Mouse (Mus musculus) E14TG2a.4 (cell line): ENCODE data around the gene Cdkl4.

Experiments
- H3K27me3 ChIP-seq: 2 replicates; pipeline ENCODE4 v1.6.1; 2014; ENCODE audit warnings: low read length, control low read depth; ENCODE audit not compliant: insufficient read depth
- H3K36me3 ChIP-seq: 2 replicates; pipeline ENCODE4 v1.6.1; 2014; ENCODE audit warnings: low read length, control low read depth; ENCODE audit not compliant: insufficient read depth
- H3K4me1 ChIP-seq: replicated peaks from 2 replicates; pipeline ENCODE4 v1.6.1; 2014; ENCODE audit warnings: low read depth, low read length, control low read depth
- H3K4me3 ChIP-seq: replicated peaks from 2 replicates; pipeline ENCODE4 v1.5.1; 2014; ENCODE audit warnings: mild to moderate bottlenecking, low read length
- H3K9me3 ChIP-seq: 2 replicates; pipeline ENCODE4 v1.6.1; 2014; ENCODE audit warnings: low read length, control low read depth
- CTCF ChIP-seq: conservative IDR thresholded peaks from 2 replicates; pipeline ENCODE4 v1.5.1; 2014; ENCODE audit warnings: low read length
- NANOG ChIP-seq: IDR thresholded peaks from 2 replicates; pipeline ENCODE4 v1.6.1; 2014; ENCODE audit warnings: borderline replicate concordance, low read length, mixed read lengths
- POU5F1 ChIP-seq: IDR thresholded peaks from 2 replicates; pipeline ENCODE4 v1.6.1; 2014; ENCODE audit warnings: low read length, borderline replicate concordance

Cdkl4 gene

GRCm38 (mm10) chr17:80577639-80578038 is at the start of gene Cdkl4:
TSS of gene Cdkl4 (minus strand) at chr17:80577813.
- peak within 1 kb of the TSS; percentile 71 for H3K4me3 ChIP-seq
- H3K4me1 ChIP-seq, result peaks cover 35% of the 10 kb centered on the region
- H3K27me3 ChIP-seq, result peaks cover 8% of the 10 kb centered on the region
- peaks cover 26% of the 10 kb centered on the region for H3K36me3 ChIP-seq
- no peak for TF ChIP-seq CTCF
- TF ChIP-seq NANOG, result no peak
- no peak for TF ChIP-seq POU5F1
- H3K9me3 ChIP-seq, result no peaks in the 10 kb centered on the region

- H3K27me3 ChIP-seq, result no peaks in the 10 kb centered on the region
- no peak overlapping the region for H3K4me3 ChIP-seq
- H3K36me3 ChIP-seq, result peaks cover 26% of the 10 kb centered on the region; the same call in 1 of the 2 replicates
- TF ChIP-seq CTCF, result no peak
- no peak for TF ChIP-seq NANOG
- no peak for TF ChIP-seq POU5F1
- no peaks in the 10 kb centered on the region for H3K9me3 ChIP-seq
- peaks cover 20% of the 10 kb centered on the region for H3K4me1 ChIP-seq
Measured at GRCm38 (mm10) chr17:80624979-80625378, 47.4 kb upstream of the Cdkl4 start.

- Histone ChIP-seq H3K36me3 (peaks cover 41% of the 10 kb centered on the region), H3K4me3 (no peak overlapping the region), H3K27me3 (no peaks in the 10 kb centered on the region), H3K4me1 (peaks cover 29% of the 10 kb centered on the region), H3K9me3 (no peaks in the 10 kb centered on the region)
- TF ChIP-seq POU5F1 (no peak), NANOG (no peak), CTCF (no peak)
Measured at GRCm38 (mm10) chr17:80621691-80622090, 44.1 kb upstream of the Cdkl4 start.

DNA sequence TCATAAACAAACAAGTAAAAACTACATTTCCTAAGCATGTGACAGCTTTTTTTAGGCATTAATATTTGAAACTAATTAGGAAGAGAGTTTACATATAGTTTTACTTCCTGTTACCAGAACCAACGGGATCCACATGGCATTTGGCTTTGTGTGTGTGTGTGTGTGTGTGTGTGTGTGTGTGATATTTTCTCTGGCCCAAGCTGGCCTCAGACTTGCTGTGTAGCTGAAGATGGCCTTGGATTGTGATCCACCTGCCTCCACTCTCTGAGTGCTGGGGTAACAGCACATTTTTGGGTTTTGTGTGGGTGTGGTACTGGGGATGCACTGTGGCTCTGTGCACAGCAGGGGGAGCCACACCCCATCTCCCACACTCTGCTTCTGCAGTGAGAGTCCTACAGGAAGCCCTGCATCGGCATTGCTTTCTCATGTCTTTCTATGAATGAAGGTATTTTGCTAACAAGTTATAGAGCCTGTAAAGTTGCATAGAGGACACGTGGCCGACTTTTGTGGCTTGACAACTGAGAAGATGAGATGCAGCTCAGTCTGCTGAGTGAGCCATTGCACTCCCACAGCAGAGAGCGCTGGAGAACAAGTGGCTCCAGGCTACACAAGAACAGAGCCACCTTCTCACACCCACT is 43.3 kb upstream of the Cdkl4 start:
- TF ChIP-seq POU5F1 (no peak), CTCF (peak; percentile 95)
- no peak overlapping the region for H3K4me3 ChIP-seq

DNA sequence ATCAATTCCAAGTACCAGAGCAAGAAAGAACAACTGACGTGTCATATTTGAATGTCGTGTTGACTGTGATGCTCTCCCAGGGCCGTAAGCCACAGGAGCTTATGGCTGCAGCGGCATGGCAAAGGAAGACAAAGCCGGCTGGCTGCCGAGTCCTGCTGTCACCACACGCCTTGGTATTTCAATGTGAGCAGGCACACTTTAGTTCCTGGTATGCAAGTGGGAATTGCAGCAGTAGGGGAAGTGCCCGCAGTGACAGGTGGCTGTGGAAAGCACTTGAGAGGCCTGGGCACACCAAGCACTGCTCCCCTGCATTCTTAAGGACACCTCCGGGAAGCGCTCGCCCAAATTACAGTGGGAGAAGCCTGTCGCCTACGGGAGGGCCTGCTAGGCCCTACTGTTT is 41.9 kb upstream of the Cdkl4 start:
- peaks cover 36% of the 10 kb centered on the region for H3K4me1 ChIP-seq
- H3K4me3 ChIP-seq, result no peak overlapping the region
- peaks cover 47% of the 10 kb centered on the region for H3K36me3 ChIP-seq
- H3K27me3 ChIP-seq, result no peaks in the 10 kb centered on the region
- no peaks in the 10 kb centered on the region for H3K9me3 ChIP-seq
- TF ChIP-seq POU5F1, result no peak
- no peak for TF ChIP-seq CTCF
- no peak for TF ChIP-seq NANOG

More for the DNA sequence above, 43.3 kb upstream of the Cdkl4 start:
- Histone ChIP-seq H3K27me3 (no peaks in the 10 kb centered on the region), H3K4me1 (peaks cover 31% of the 10 kb centered on the region), H3K36me3 (peaks cover 43% of the 10 kb centered on the region), H3K9me3 (no peaks in the 10 kb centered on the region)

- no peak overlapping the region for H3K4me3 ChIP-seq
- TF ChIP-seq POU5F1 (no peak), CTCF (no peak), NANOG (no peak)
Measured at GRCm38 (mm10) chr17:80618890-80619289, 41.3 kb upstream of the Cdkl4 start.

DNA sequence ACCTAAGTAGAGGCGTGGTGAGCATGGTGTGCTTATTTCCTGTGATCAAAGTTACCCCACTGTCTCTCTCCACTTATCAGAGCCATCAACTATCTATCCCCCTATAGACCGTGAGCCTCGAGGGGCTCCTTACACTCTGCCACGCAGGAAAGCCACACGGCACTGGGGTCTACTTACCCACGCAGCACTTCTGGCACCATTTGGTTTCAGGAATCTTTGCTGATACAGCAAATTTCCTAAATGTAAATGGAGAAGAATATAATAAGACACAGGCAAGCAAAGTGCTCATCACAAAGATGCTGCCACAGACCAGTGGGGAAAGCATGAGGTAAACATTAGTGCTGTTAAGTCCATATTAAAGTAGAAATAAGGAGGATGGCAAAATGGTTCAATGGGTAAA is 26.2 kb upstream of the Cdkl4 start:
- H3K36me3 ChIP-seq, result peaks cover 83% of the 10 kb centered on the region
- H3K27me3 ChIP-seq, result no peaks in the 10 kb centered on the region
- TF ChIP-seq NANOG (no peak), POU5F1 (no peak), CTCF (no peak)
- H3K4me3 ChIP-seq, result no peak overlapping the region
- peaks cover 10% of the 10 kb centered on the region; the same call in 1 of the 2 replicates for H3K9me3 ChIP-seq
- H3K4me1 ChIP-seq, result peaks cover 37% of the 10 kb centered on the region

More at GRCm38 (mm10) chr17:80618890-80619289, 41.3 kb upstream of the Cdkl4 start:
- peaks cover 36% of the 10 kb centered on the region for H3K4me1 ChIP-seq
- no peaks in the 10 kb centered on the region for H3K9me3 ChIP-seq
- H3K36me3 ChIP-seq, result peaks cover 52% of the 10 kb centered on the region
- H3K27me3 ChIP-seq, result no peaks in the 10 kb centered on the region

GRCm38 (mm10) chr17:80603079-80603625 is 25.5 kb upstream of the Cdkl4 start:
- Histone ChIP-seq H3K27me3 (no peaks in the 10 kb centered on the region), H3K9me3 (peaks cover 7% of the 10 kb centered on the region; the same call in 1 of the 2 replicates), H3K4me1 (peaks cover 37% of the 10 kb centered on the region), H3K4me3 (peak overlapping the region; percentile 24), H3K36me3 (peaks cover 76% of the 10 kb centered on the region)
- TF ChIP-seq POU5F1, result no peak

GRCm38 (mm10) chr17:80601371-80601770 is 23.8 kb upstream of the Cdkl4 start:
- H3K4me1 ChIP-seq, result peaks cover 37% of the 10 kb centered on the region
- peaks cover 78% of the 10 kb centered on the region for H3K36me3 ChIP-seq
- no peak overlapping the region for H3K4me3 ChIP-seq
- TF ChIP-seq CTCF, result peak; percentile 76
- no peak for TF ChIP-seq POU5F1
- no peaks in the 10 kb centered on the region for H3K27me3 ChIP-seq
- H3K9me3 ChIP-seq, result peaks cover 7% of the 10 kb centered on the region; the same call in 1 of the 2 replicates
